Mouse (Mus musculus) spleen, adult 2 months (tissue): Measurements from ENCODE around the gene Spta1.

Experiments used
- CTCF ChIP-seq: fragments of 200-500 bp; IDR thresholded peaks from 2 replicates; pipeline ENCODE4 v1.5.1; 2011; ENCODE audit warnings: mild to moderate bottlenecking, inconsistent platforms; ENCODE audit not compliant: insufficient read depth, insufficient read length, insufficient replicate concordance; ENCODE audit errors: extremely low read depth
- POLR2A ChIP-seq: fragments of 200-500 bp; IDR thresholded peaks from 2 replicates; pipeline ENCODE4 v1.6.1; 2011; ENCODE audit warnings: low read depth, low read length, inconsistent platforms

DNA sequence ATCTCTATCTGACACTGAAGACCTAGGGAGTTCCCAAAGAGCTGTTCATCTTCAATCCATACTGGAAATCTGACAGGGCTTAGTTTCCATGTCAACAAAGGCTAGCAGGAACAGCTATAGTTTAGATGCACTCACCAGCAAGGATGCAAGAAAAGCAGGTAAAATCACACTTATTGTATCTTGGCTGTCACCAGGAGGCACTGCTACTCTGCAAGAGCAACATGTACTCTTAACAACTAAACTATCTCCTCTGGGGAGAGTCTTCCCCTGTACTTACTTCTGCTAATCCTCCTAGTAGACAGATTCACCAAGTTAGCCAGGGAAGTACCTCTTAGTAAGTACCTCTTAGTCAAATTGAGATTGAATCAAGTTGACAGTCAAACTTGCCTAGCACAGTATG lies 3.6 kb upstream of the Spta1 start:
- no peak for TF ChIP-seq POLR2A
- no peak for TF ChIP-seq CTCF
